Mouse (Mus musculus) limb, embryonic 10.5 days (tissue): Measurements from ENCODE around the gene Lrfn2. TPM values are rescaled to one million over a fixed set of nuclear protein-coding genes. Genes with fewer than 3 reads are reported as not detected.

Source experiments
- microRNA-seq: library from miRNA; unstranded; fragments of <30 nt; microRNA quantifications from one replicate; pipeline ENCODE4, GENCODE M21; 2017
- polyA plus RNA-seq: library from polyadenylated mRNA; unstranded; fragments of >200 nt; fragmentation: Nextera tagmentation; extraction: Ambion mirVana; gene quantifications from 2 replicates; pipeline ENCODE4 v1.2.1, GENCODE M21; 2016

The Lrfn2 gene
- polyA plus RNA-seq, 1 experiment from 2014 or later: not detected

Small RNA genes within 50 kb of the gene (microRNA-seq; reads per million reads assigned to microRNA genes)
- gene Gm44304: not detected
